Mouse (Mus musculus) liver, embryonic 14.5 days (tissue): ENCODE measurements around the gene Sf3a1.

Source experiments
- CTCF ChIP-seq: IDR thresholded peaks from 2 replicates; pipeline ENCODE4 v1.5.1; 2016; ENCODE audit warnings: antibody characterized with exemption, low read depth, control low read depth
- EP300 ChIP-seq: IDR thresholded peaks from 2 replicates; pipeline ENCODE4 v1.6.1; 2016; ENCODE audit warnings: antibody characterized with exemption, low read depth

- TF ChIP-seq CTCF (no peak), EP300 (no peak)
Measured at GRCm38 (mm10) chr11:4186486-4187317, 26.6 kb downstream of the Sf3a1 start, which contains the start of gene Tbc1d10a.
